Mouse (Mus musculus) olfactory bulb, adult 2 months (tissue): ENCODE measurements around the gene Usmg5. TPM values are rescaled to one million over a fixed set of nuclear protein-coding genes. Genes with fewer than 3 reads are reported as not detected.

ENCODE experiments used
- H3K27ac ChIP-seq: fragments of 200-500 bp; 2 replicates; pipeline ENCODE4 v1.5.1; 2012; ENCODE audit warnings: low read depth, low read length; ENCODE audit not compliant: insufficient read depth
- H3K4me1 ChIP-seq: fragments of 200-500 bp; 2 replicates; pipeline ENCODE4 v1.6.1; 2012; ENCODE audit warnings: low read length; ENCODE audit not compliant: control insufficient read depth, insufficient read depth
- H3K4me3 ChIP-seq: fragments of 200-500 bp; 2 replicates; pipeline ENCODE4 v1.5.1; 2012; ENCODE audit warnings: mild to moderate bottlenecking, low read depth, low read length, moderate library complexity; ENCODE audit not compliant: insufficient read depth
- CTCF ChIP-seq: fragments of 200-500 bp; IDR thresholded peaks from 2 replicates; pipeline ENCODE4 v1.5.1; 2012; ENCODE audit warnings: low read depth, mild to moderate bottlenecking, low read length, moderate library complexity; ENCODE audit not compliant: insufficient read depth
- POLR2A ChIP-seq: fragments of 200-500 bp; IDR thresholded peaks from 2 replicates; pipeline ENCODE4 v1.6.1; 2012; ENCODE audit warnings: mild to moderate bottlenecking, low read depth, low read length, moderate library complexity; ENCODE audit not compliant: insufficient read depth
- WGBS: fragments of 180-500 bp; shearing (Covaris S2); methylation state at CpG from one replicate; pipeline ENCODE4 v1.1.7; 2018; 5-methylcytosine and 5-hydroxymethylcytosine counted together
- polyA plus RNA-seq: library from polyadenylated mRNA; stranded (reverse); fragments of >200 nt; gene quantifications from 2 replicates; pipeline ENCODE4 v1.2.4, GENCODE M21; 2012; ENCODE audit warnings: low replicate concordance; ENCODE audit not compliant: missing spikeins, insufficient read depth, insufficient read length

The Usmg5 gene
- polyA plus RNA-seq, 1 experiment: not detected

- no peak for TF ChIP-seq POLR2A
- TF ChIP-seq CTCF: no peak
- H3K27ac ChIP-seq: peak overlapping the region; percentile 22; the same call in 1 of the 2 replicates
These were observed 37.7 kb upstream of the Usmg5 start for GRCm38 (mm10) chr19:47128164-47128563.

GRCm38 (mm10) chr19:47122802-47123201, 32.4 kb upstream of the Usmg5 start:
- H3K27ac ChIP-seq: no peak overlapping the region
- no peak overlapping the region for H3K4me3 ChIP-seq
- WGBS: 35% methylated on average over 2 of the region's 2 CpGs
- H3K4me1 ChIP-seq: peaks cover 19% of the 10 kb centered on the region
- TF ChIP-seq CTCF: no peak
- TF ChIP-seq POLR2A: no peak

More at GRCm38 (mm10) chr19:47128164-47128563, 37.7 kb upstream of the Usmg5 start:
- Histone ChIP-seq H3K4me1 (peaks cover 35% of the 10 kb centered on the region), H3K4me3 (no peak overlapping the region)
- WGBS: 87% methylated on average over 10 of the region's 10 CpGs

- no peak overlapping the region for H3K4me3 ChIP-seq
- 29% methylated on average over 4 of the region's 4 CpGs for WGBS
These were observed 30.6 kb upstream of the Usmg5 start for GRCm38 (mm10) chr19:47121054-47121453.

GRCm38 (mm10) chr19:47118634-47119033, 28.2 kb upstream of the Usmg5 start:
- WGBS: 91% methylated on average over 2 of the region's 2 CpGs
- Histone ChIP-seq H3K4me3 (no peak overlapping the region), H3K27ac (no peak overlapping the region)

More at GRCm38 (mm10) chr19:47121054-47121453, 30.6 kb upstream of the Usmg5 start:
- Histone ChIP-seq H3K4me1 (peaks cover 4% of the 10 kb centered on the region; the same call in 1 of the 2 replicates), H3K27ac (no peak overlapping the region)
- TF ChIP-seq CTCF: no peak

GRCm38 (mm10) chr19:47104641-47105271, 14.3 kb upstream of the Usmg5 start:
- TF ChIP-seq POLR2A: no peak
- TF ChIP-seq CTCF: no peak
- no peak overlapping the region for H3K27ac ChIP-seq
- no peaks in the 10 kb centered on the region for H3K4me1 ChIP-seq
- no peak overlapping the region for H3K4me3 ChIP-seq
- 96% methylated on average over 9 of the region's 9 CpGs for WGBS

More at GRCm38 (mm10) chr19:47118634-47119033, 28.2 kb upstream of the Usmg5 start:
- TF ChIP-seq POLR2A: no peak
- TF ChIP-seq CTCF: no peak
- no peaks in the 10 kb centered on the region for H3K4me1 ChIP-seq

GRCm38 (mm10) chr19:47101080-47101479, 10.6 kb upstream of the Usmg5 start:
- Histone ChIP-seq H3K27ac (no peak overlapping the region), H3K4me1 (no peaks in the 10 kb centered on the region), H3K4me3 (no peak overlapping the region)
- TF ChIP-seq POLR2A (no peak), CTCF (no peak)
- 97% methylated on average over 5 of the region's 5 CpGs for WGBS

- WGBS: under 1% methylated on average over 36 of the region's 36 CpGs
- peaks cover 2% of the 10 kb centered on the region; the same call in 1 of the 2 replicates for H3K4me1 ChIP-seq
- H3K27ac ChIP-seq: peak overlapping the region; percentile 92
These were observed 525 bp downstream of the Usmg5 start for GRCm38 (mm10) chr19:47089718-47090525.

DNA sequence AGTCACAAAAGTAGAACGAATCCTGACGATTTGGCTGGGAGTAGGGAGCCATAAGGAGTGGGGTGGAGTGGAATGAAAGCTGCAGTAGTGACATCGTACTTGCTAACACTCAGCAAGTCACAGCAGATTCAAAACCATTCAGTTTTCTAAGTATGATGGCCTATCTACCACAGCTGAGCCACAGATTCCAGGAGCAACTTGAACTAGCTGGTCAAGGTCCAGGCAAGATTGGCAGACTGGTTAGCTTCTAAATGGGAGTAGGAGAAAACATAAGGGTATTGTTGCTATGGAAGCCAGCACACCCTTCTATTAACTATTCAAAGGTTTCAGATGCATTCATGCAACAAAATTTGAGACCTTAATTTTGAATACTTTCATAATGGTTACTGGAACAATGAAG, 2.2 kb downstream of the Usmg5 start:
- TF ChIP-seq CTCF: no peak
- TF ChIP-seq POLR2A: no peak
- 43% methylated on average over 3 of the region's 3 CpGs for WGBS
- Histone ChIP-seq H3K4me3 (no peak overlapping the region), H3K4me1 (peaks cover 2% of the 10 kb centered on the region; the same call in 1 of the 2 replicates), H3K27ac (no peak overlapping the region)

More at GRCm38 (mm10) chr19:47089718-47090525, 525 bp downstream of the Usmg5 start:
- H3K4me3 ChIP-seq: peak overlapping the region; percentile 70
- TF ChIP-seq POLR2A (no peak), CTCF (no peak)

- Histone ChIP-seq H3K4me1 (peaks cover 3% of the 10 kb centered on the region; the same call in 1 of the 2 replicates), H3K27ac (peak overlapping the region; percentile 13; the same call in 1 of the 2 replicates), H3K4me3 (peak overlapping the region; percentile 87)
- TF ChIP-seq POLR2A (no peak), CTCF (no peak)
- WGBS: under 1% methylated on average over 69 of the region's 72 CpGs
These were observed 22.4 kb downstream of the Usmg5 start for GRCm38 (mm10) chr19:47067924-47068611.
